Mouse (Mus musculus) left cerebral cortex, postnatal 36 days (tissue): Measurements from ENCODE around the gene Cyp2f2. TPM values are rescaled to one million over a fixed set of nuclear protein-coding genes. Genes with fewer than 3 reads are reported as not detected.

Experiments used
- DNase-seq, 2 experiments: peaks; one replicate each; pipeline ENCODE4 v3.0.0; 2021 to 2022; ENCODE audit warnings: low spot score in 2 of 2, mixed read lengths in 1 of 2
- intact Hi-C: fragments of 180-260 bp; cut with DNase I; formaldehyde crosslinking; loops from one replicate; pipeline ENCODE4 v1.15.1; 2025
- total RNA-seq, 2 experiments: library from RNA; stranded (reverse); gene quantifications; 2 replicates each; pipeline ENCODE4 v1.2.3; 2021

The Cyp2f2 gene
- total RNA-seq, 2 experiments from 2014 or later, result not detected

- no peak for DNase-seq
- intact Hi-C loops, result loop anchor here (5.0 kb wide), 1 partner anchor 154 kb away; no protein-coding TSS in a partner anchor
These were observed 14.0 kb downstream of the Cyp2f2 start for GRCm38 (mm10) chr7:27133757-27134156.

DNA sequence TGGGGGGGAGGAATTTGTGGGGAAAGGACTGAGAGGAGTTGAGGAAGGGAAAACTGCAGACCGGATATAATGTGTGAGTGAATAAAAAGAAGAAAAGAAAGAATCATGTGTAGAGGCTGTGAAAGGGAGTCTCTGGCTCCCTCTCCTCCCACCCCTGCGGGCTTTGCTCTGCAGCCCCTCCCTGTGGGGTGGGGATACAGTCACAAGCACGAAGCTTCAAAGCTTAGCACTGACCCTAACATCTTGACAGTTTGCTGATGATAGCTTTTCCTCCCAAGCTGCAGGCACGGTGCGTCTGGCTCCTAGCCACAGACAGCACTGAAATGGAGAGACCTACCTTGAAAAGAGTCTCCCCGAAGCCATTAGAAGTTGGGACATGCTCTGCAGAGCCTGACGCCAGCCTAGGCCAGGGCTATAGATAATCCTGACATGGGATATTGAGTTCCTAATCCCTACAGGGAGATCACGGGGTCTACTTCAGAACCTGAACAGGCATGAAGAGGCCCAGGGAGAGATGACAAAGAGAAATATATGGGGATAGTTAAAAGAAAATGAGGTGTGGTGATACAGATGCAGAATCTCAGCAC, 16.8 kb downstream of the Cyp2f2 start:
- no peak for DNase-seq
- intact Hi-C loops, result no loop called here

DNA sequence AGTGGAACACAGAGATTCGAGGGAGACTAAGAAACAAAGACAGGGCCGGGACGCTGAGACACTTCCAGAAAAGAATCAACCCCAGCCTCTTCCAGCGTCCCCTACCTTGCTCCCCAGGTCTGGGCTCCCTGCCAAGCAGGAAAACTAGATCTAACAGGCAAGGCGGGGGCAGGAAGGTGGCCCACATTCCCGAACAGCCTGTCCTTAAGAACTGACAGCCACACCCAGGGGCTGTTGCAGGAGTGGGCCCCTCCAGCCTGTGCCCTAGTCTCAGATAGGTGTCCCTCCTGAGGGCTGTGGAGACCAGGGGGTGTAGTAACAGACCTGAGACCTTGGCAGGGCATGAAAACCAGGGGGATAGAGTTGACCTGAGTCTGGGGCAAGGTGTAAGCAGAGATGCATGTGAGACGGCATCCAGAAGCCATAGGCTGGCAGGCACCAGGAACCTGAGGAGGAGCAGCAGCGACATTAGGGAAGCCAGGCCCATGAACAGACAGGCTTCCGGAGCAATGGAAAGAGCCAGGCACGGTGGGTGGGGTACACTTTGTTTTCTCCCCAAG, 33.6 kb downstream of the Cyp2f2 start, which contains the start of gene Cyp2t4:
Cyp2t4 (plus strand) TSS at position 510 of the 560 bp plus-strand sequence.
- DNase-seq, result no peak
- intact Hi-C loops, result no loop called here

- DNase-seq, result peak; percentile 64 to 74
- intact Hi-C loops, result no loop called here
These were observed 36.3 kb downstream of the Cyp2f2 start for GRCm38 (mm10) chr7:27156005-27156404.

DNA sequence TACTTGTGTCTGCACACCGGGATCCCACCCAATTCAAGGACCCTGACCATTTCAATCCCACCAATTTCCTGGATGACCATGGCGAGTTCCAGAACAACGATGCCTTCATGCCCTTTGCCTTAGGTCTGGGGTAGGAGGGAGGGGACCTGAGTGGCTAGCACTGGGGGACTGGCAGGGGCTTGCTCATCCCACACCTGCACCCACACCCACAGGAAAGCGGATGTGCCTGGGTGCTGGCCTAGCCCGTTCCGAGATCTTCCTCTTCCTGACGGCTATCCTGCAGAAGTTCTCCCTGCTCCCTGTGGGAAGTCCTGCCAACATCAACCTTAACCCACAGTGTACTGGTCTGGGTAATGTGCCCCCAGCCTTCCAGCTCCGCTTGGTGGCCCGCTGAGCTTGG, 38.5 kb downstream of the Cyp2f2 start:
- no peak for DNase-seq
- intact Hi-C loops, result no loop called here

- intact Hi-C loops, result no loop called here
These were observed 39.5 kb downstream of the Cyp2f2 start for GRCm38 (mm10) chr7:27159256-27159655.

DNA sequence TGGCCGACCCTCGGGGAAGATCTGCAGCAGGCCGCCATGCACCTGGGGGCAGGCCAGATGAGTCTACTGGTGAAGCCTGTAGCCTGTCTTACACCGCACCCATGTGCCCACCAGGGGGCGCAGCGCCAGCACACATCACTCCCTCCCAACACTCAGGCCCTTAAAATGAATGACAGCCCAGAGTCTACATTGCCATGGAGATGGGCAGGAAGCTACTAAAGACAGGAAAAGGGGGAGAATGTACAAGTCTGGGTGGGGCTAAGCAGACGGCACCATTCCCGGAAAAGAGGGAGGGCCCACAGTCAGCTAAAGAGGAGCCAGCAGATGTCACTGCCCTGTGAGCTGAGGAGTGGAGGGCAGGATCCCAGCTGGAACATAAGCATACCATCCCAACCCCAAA, 40.2 kb downstream of the Cyp2f2 start:
- intact Hi-C loops, result no loop called here

More at GRCm38 (mm10) chr7:27159256-27159655, 39.5 kb downstream of the Cyp2f2 start:
- DNase-seq, result no peak

GRCm38 (mm10) chr7:27160921-27161320, 41.2 kb downstream of the Cyp2f2 start:
- no peak for DNase-seq
- intact Hi-C loops, result no loop called here

More for the DNA sequence above, 40.2 kb downstream of the Cyp2f2 start:
- peak; percentile 78 to 86 for DNase-seq

DNA sequence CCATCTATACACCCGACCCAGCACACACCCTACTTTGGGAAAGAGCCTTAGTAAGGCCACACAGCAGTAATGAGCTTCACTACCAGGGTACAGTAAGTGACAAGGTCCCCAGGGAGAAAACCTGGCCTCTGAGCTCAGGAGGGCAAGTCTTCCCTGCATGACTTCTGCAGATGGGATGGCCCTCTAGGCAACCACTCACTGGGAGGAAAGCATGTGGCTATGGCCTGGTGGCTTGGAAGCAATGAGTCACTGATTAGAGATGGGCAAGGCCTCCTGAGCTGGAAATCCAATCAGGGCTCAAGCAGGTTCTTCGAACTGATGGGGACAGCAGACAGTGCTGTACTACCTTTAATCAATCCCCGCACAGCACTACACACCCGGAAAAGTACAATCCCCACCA, 42.0 kb downstream of the Cyp2f2 start:
- intact Hi-C loops, result no loop called here
- no peak for DNase-seq

DNA sequence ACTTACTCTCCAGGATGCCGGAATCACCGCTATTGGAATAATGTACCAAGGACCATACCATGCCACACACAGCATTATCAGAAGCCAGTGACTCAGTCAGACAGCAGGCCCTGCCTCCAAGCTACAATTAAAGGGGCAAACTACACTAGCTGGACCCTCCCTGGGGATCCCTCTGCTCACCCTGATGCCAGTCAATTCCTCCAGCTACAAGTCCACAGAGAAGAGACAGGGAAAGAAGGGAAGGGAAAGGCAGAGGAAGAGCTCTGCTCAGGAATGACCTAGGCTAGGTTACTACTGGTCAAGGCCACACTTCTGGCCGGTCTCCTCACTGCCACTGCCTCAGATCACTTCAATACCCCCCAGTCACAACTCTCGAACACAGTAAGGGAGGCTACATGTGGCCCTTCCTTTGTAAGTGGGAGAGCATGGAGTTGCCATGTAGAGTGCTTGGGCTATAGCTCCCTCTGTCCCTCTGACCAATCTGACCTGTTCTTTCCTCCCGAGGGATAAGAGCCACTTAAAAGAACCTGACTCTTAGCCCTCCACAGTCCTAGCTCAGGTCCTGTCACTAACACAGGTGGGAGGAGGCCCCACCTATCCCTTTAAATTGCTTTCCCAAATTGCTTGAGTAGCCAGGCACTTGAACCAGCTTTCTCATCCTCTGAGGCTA, 43.2 kb downstream of the Cyp2f2 start:
- no peak for DNase-seq
- intact Hi-C loops, result no loop called here

DNA sequence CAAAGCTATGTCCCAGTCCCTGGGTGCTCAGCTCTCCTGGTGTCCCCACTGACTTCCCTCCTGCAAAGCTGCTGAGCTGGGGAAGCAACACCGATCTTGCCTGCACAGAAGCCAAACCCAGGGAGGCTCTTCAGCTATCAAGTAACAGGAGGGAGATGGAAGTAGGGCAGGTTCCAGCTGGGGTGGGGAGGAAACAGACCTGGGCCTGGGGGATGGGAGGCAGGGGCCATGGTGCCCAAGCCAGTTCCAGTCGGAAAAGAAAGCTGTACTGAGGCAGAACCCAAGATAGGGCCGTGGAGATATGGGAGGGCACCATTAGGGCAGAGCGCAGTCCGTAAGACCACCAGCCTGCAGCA, 43.7 kb downstream of the Cyp2f2 start:
- intact Hi-C loops, result no loop called here
- no peak for DNase-seq

- no peak for DNase-seq
- intact Hi-C loops, result no loop called here
These were observed 44.6 kb downstream of the Cyp2f2 start for GRCm38 (mm10) chr7:27164112-27164947.

GRCm38 (mm10) chr7:27165007-27165655, 45.4 kb downstream of the Cyp2f2 start:
- intact Hi-C loops, result loop anchor here (5.0 kb wide), 1 partner anchor 67 kb away; the partner anchor contains the start of gene Coq8b

GRCm38 (mm10) chr7:27165696-27166095, 46.0 kb downstream of the Cyp2f2 start:
- intact Hi-C loops, result loop anchor here (5.0 kb wide), 1 partner anchor 67 kb away; the partner anchor contains the start of gene Coq8b
- DNase-seq, result no peak

More at GRCm38 (mm10) chr7:27165007-27165655, 45.4 kb downstream of the Cyp2f2 start:
- no peak for DNase-seq

- DNase-seq, result peak; percentile 74 to 79
- intact Hi-C loops, result loop anchor here (5.0 kb wide), 1 partner anchor 66 kb away; the partner anchor contains the start of gene Coq8b
These were observed 46.5 kb downstream of the Cyp2f2 start for GRCm38 (mm10) chr7:27166229-27166613.

- intact Hi-C loops, result loop anchor here (5.0 kb wide), 1 partner anchor 65 kb away; the partner anchor contains the start of gene Coq8b
- DNase-seq, result peak; percentile 94 to 95
These were observed 47.1 kb downstream of the Cyp2f2 start, which contains the start of gene Egln2 for GRCm38 (mm10) chr7:27166614-27167474. Egln2 (minus strand) TSS chr7:27166802.

DNA sequence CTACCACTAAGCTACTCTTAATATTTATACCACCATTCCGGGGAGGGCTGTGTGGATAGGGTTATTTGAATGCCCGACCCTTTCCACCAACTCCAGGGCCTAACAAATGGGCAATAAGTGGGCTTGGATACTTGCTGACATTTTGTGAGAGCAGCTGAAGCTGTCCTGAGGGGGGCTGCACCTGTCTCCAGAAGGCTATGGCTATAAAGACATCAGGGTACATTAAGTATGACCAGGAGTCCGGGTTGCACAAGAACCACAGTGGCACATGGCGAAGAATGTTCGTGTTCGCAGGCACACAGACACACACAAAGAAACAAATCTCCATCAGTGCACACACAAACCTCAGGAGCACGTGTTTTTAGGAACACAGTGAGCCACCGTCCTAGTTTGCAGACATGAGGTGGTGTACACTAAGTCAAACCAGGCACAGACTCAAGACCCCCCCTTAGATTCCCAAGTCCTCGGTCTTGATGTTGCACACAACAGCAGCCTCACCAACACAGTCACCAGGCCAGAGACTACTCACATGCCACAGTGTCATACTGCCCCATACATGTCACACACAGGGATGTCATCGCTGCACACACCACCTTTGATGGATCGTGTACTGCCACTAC, 47.9 kb downstream of the Cyp2f2 start:
- no peak for DNase-seq
- intact Hi-C loops, result loop anchor here (5.0 kb wide), 1 partner anchor 65 kb away; the partner anchor contains the start of gene Coq8b

- intact Hi-C loops, result loop anchor here (5.0 kb wide), 1 partner anchor 64 kb away; the partner anchor contains the start of gene Coq8b
- DNase-seq, result no peak
These were observed 48.7 kb downstream of the Cyp2f2 start for GRCm38 (mm10) chr7:27168371-27168770.
